Mouse (Mus musculus) ES-E14 (cell line): ENCODE results near the gene Plppr5. TPM values are rescaled to one million over a fixed set of nuclear protein-coding genes. Genes with fewer than 3 reads are reported as not detected.

Experiments used
- DNase-seq: peaks from one replicate; pipeline ENCODE4 v3.0.0-alpha.2; 2013; ENCODE audit warnings: low read depth, low spot score
- H3K27ac ChIP-seq: 2 replicates; pipeline ENCODE4 v1.5.1; 2012; ENCODE audit warnings: low read depth, mild to moderate bottlenecking, low read length, moderate library complexity, mixed read lengths; ENCODE audit not compliant: poor library complexity, insufficient read depth, severe bottlenecking
- H3K36me3 ChIP-seq: 2 replicates; pipeline ENCODE4 v1.6.1; 2012; ENCODE audit warnings: mild to moderate bottlenecking, low read length, moderate library complexity, mixed read lengths; ENCODE audit not compliant: control insufficient read depth, poor library complexity, insufficient read depth, severe bottlenecking
- H3K4me1 ChIP-seq, 2 experiments: fragments of 150-350 bp in 1 of 2; sonication (generic) in 1 of 2; 2 replicates each; pipeline ENCODE4 v1.6.1; 2012; ENCODE audit warnings: low read length in 2 of 2, mild to moderate bottlenecking in 1 of 2, mixed read lengths in 1 of 2; ENCODE audit not compliant: control insufficient read depth in 2 of 2, insufficient read depth in 2 of 2, poor library complexity in 1 of 2
- H3K4me3 ChIP-seq, 2 experiments: fragments of 150-350 bp in 1 of 2; sonication (generic) in 1 of 2; 2 replicates each; pipeline ENCODE4 v1.5.1; 2012; ENCODE audit warnings: low read length in 2 of 2, low read depth in 1 of 2, mild to moderate bottlenecking in 1 of 2, mixed read lengths in 1 of 2; ENCODE audit not compliant: insufficient read depth in 1 of 2, poor library complexity in 1 of 2, severe bottlenecking in 1 of 2
- H3K9ac ChIP-seq: 2 replicates; pipeline ENCODE4 v1.6.1; 2012; ENCODE audit warnings: low read depth, mild to moderate bottlenecking, low read length, mixed read lengths; ENCODE audit not compliant: poor library complexity, insufficient read depth, severe bottlenecking
- H3K9me3 ChIP-seq: fragments of 150-350 bp; sonication (generic); 2 replicates; pipeline ENCODE4 v1.6.1; 2012; ENCODE audit warnings: low read depth, mild to moderate bottlenecking, low read length; ENCODE audit not compliant: control insufficient read depth, insufficient read depth
- CHD2 ChIP-seq: IDR thresholded peaks from 2 replicates; pipeline ENCODE4 v1.6.1; 2014; ENCODE audit warnings: mild to moderate bottlenecking, low read depth, low read length, inconsistent platforms
- HCFC1 ChIP-seq: IDR thresholded peaks from 2 replicates; pipeline ENCODE4 v1.6.1; 2012; ENCODE audit warnings: low read length, inconsistent platforms, borderline replicate concordance; ENCODE audit not compliant: insufficient read depth
- MAFK ChIP-seq: IDR thresholded peaks from 2 replicates; pipeline ENCODE4 v1.6.1; 2014; ENCODE audit warnings: mild to moderate bottlenecking, low read depth, low read length, inconsistent platforms; ENCODE audit not compliant: insufficient read depth
- ZC3H11A ChIP-seq: IDR thresholded peaks from 2 replicates; pipeline ENCODE4 v1.6.1; 2012; ENCODE audit warnings: low read depth, mild to moderate bottlenecking, inconsistent platforms, low read length, borderline replicate concordance
- ZNF384 ChIP-seq: IDR thresholded peaks from 2 replicates; pipeline ENCODE4 v1.6.1; 2012; ENCODE audit warnings: low read depth, low read length, inconsistent platforms
- in situ Hi-C, 2 experiments: fragments of 600-800 bp; cut with MboI; formaldehyde crosslinking; loops; one replicate each; pipeline ENCODE4 v1.15.1; 2025; ENCODE audit warnings: low sequenced_read_pairs in 2 of 2, inconsistent platforms in 1 of 2; ENCODE audit not compliant: unreplicated experiment in 2 of 2
- total RNA-seq: library from RNA; depleted of rRNA; stranded (reverse); fragments of 300-350 nt; gene quantifications from 2 replicates; pipeline ENCODE4 v1.2.3, GENCODE M21; 2012

The Plppr5 gene
- total RNA-seq, 1 experiment: not detected

DNA sequence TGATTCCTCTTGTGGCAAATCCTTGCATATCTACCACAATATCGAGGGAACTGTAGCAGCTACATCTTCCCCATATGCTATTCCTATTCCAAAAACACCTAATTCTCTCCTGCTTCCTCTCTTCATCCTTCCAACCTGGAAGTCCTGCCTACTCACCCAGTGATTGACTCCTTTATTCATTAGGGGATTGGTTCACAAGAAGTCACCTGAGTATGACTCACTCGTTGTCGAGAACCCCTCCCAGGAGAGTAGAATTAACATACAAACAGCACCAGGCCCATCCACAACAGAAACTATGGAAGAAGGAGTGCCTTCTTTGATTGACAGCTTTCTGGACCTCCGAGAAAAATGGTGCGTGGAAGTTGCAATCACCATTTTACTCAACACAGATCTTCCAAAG lies 121.7 kb downstream of the Plppr5 start:
- no peak overlapping the region for H3K4me3 ChIP-seq
- in situ Hi-C loops: no loop called here
- TF ChIP-seq MAFK (no peak), ZNF384 (no peak), ZC3H11A (no peak), CHD2 (no peak), HCFC1 (no peak)
- H3K9me3 ChIP-seq: no peaks in the 10 kb centered on the region
- no peak overlapping the region for H3K9ac ChIP-seq
- H3K4me1 ChIP-seq: no peaks in the 10 kb centered on the region
- no peak for DNase-seq
- H3K36me3 ChIP-seq: no peaks in the 10 kb centered on the region
- no peak overlapping the region for H3K27ac ChIP-seq

DNA sequence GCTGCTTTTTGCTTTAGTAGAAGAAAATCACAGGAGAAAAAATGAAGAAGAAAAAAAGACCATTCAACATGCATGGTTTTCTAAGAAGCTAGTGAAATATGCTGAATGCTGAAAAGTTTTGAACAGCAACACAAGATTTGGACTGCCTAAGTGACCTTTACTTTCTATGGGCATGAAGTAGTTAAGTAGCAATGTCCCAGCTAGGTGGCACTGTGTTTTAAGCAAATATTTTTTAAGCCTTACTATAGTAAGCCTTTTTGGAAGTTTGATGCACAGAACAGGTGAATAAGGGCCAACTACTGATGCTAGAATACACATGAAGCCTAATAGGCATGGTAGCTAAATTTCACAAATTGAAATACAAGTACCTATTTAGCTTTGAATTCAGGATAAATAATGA lies 134.2 kb downstream of the Plppr5 start:
- no peak overlapping the region for H3K9ac ChIP-seq
- H3K4me1 ChIP-seq: no peaks in the 10 kb centered on the region
- H3K27ac ChIP-seq: no peak overlapping the region
- in situ Hi-C loops: no loop called here
- TF ChIP-seq ZNF384 (no peak), CHD2 (no peak), HCFC1 (no peak), MAFK (no peak), ZC3H11A (no peak)
- no peak for DNase-seq
- no peaks in the 10 kb centered on the region for H3K9me3 ChIP-seq
- no peaks in the 10 kb centered on the region for H3K36me3 ChIP-seq
- no peak overlapping the region for H3K4me3 ChIP-seq

- Histone ChIP-seq H3K27ac (no peak overlapping the region), H3K4me3 (no peak overlapping the region), H3K9ac (no peak overlapping the region), H3K9me3 (no peaks in the 10 kb centered on the region), H3K36me3 (no peaks in the 10 kb centered on the region), H3K4me1 (no peaks in the 10 kb centered on the region)
- no peak for DNase-seq
- no peak for TF ChIP-seq HCFC1
- TF ChIP-seq ZC3H11A: no peak
- no peak for TF ChIP-seq MAFK
- TF ChIP-seq ZNF384: no peak
- TF ChIP-seq CHD2: no peak
- in situ Hi-C loops: no loop called here
These were observed 142.1 kb downstream of the Plppr5 start for GRCm38 (mm10) chr3:117716534-117717280.

GRCm38 (mm10) chr3:117723390-117723789 lies 148.8 kb downstream of the Plppr5 start:
- no peaks in the 10 kb centered on the region for H3K4me1 ChIP-seq
- TF ChIP-seq ZNF384 (no peak), MAFK (no peak), CHD2 (no peak), HCFC1 (no peak), ZC3H11A (no peak)
- no peak for DNase-seq
- no peak overlapping the region for H3K4me3 ChIP-seq
- no peaks in the 10 kb centered on the region for H3K9me3 ChIP-seq
- no peak overlapping the region for H3K9ac ChIP-seq
- H3K27ac ChIP-seq: no peak overlapping the region
- H3K36me3 ChIP-seq: no peaks in the 10 kb centered on the region
- in situ Hi-C loops: no loop called here

GRCm38 (mm10) chr3:117724521-117724920 lies 149.9 kb downstream of the Plppr5 start:
- Histone ChIP-seq H3K4me3 (no peak overlapping the region), H3K27ac (no peak overlapping the region), H3K36me3 (no peaks in the 10 kb centered on the region), H3K4me1 (no peaks in the 10 kb centered on the region), H3K9me3 (no peaks in the 10 kb centered on the region), H3K9ac (no peak overlapping the region)
- in situ Hi-C loops: no loop called here
- no peak for DNase-seq
- no peak for TF ChIP-seq HCFC1
- TF ChIP-seq ZNF384: no peak
- no peak for TF ChIP-seq ZC3H11A
- no peak for TF ChIP-seq CHD2
- TF ChIP-seq MAFK: no peak
